Mouse (Mus musculus): ENCODE data around the gene Senp3. TPM values are rescaled to one million over a fixed set of nuclear protein-coding genes. Genes with fewer than 3 reads are reported as not detected.

Senp3 gene
- total and polyA plus RNA-seq, 3 experiments: 116 to 303 (median 256) TPM

DNA sequence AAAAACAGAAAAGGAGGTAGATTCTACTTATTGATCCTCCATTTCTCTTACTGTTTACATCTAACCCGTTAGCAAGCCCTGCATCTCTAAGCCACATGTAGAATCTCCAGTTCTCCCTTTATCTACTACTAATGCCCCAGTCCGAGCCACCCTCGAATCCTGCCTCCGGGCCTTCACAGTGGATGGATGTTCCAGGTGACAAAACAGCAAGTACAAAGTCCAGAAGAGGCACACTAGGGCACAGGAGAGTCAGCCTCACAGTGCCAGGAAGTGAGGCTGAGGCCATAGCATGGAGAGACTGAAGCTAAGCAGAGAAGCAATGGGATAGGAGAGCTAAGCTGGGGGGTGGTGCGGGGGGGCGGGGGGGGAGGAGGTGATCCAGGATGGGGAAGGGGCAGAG, 11.0 kb upstream of the Senp3 start:
- TF ChIP-seq ZKSCAN1 (IDR thresholded peaks at IDR 0.05; ENCODE audit: borderline replicate concordance, low read depth, low read length): no peak
- TF ChIP-seq SIN3A (IDR thresholded peaks at IDR 0.05; ENCODE audit: low read length): no peak
- no peak for TF ChIP-seq ETS1 (conservative IDR thresholded peaks at IDR 0.05; ENCODE audit: low read depth, low read length)
- no peak for TF ChIP-seq MYC (IDR thresholded peaks at IDR 0.05; ENCODE audit: low read depth, low read length)
- TF ChIP-seq GABPA (IDR thresholded peaks at IDR 0.05; ENCODE audit: insufficient replicate concordance, low read depth, low read length): no peak
- TF ChIP-seq TCF12 (IDR thresholded peaks at IDR 0.05; ENCODE audit: low read depth, low read length): no peak
- TF ChIP-seq MEF2A (IDR thresholded peaks at IDR 0.05; ENCODE audit: borderline replicate concordance, low read depth, low read length): no peak
- TF ChIP-seq ZMIZ1 (IDR thresholded peaks at IDR 0.05; ENCODE audit: low read depth, low read length): no peak
- no peak for TF ChIP-seq POLR2AphosphoS2 (IDR thresholded peaks at IDR 0.05; ENCODE audit: low read depth, low read length)
- no peak for TF ChIP-seq MAX (IDR thresholded peaks at IDR 0.05; ENCODE audit: low read length)
- TF ChIP-seq SMC3 (IDR thresholded peaks at IDR 0.05; ENCODE audit: low read depth, low read length): no peak
- TF ChIP-seq CHD1 (IDR thresholded peaks at IDR 0.05; ENCODE audit: low read depth, low read length): no peak
- TF ChIP-seq NELFE (IDR thresholded peaks at IDR 0.05; ENCODE audit: low read depth, low read length): no peak
- TF ChIP-seq E2F4 (IDR thresholded peaks at IDR 0.05; ENCODE audit: insufficient replicate concordance, low read depth, low read length): no peak
- TF ChIP-seq BHLHE40 (IDR thresholded peaks at IDR 0.05; ENCODE audit: low read depth, low read length): no peak
- TF ChIP-seq KAT2A (IDR thresholded peaks at IDR 0.05; ENCODE audit: insufficient replicate concordance, low read length): no peak
- Histone ChIP-seq H3K9me3 (replicated peaks; ENCODE audit: low read length) (no peaks in the 10 kb centered on the region), H3K9ac (ENCODE audit: insufficient read depth, low read depth) (no peak overlapping the region), H3K4me3 (replicated peaks in 1 of 3; ENCODE audit: low read depth in 2 of 3, low read length in 2 of 3, poor library complexity in 1 of 3) (no peak overlapping the region), H3K27me3 (replicated peaks) (no peaks in the 10 kb centered on the region), H3K36me3 (replicated peaks in 1 of 2; ENCODE audit: control insufficient read depth in 1 of 2, insufficient read depth in 1 of 2, low read length in 1 of 2) (no peaks in the 10 kb centered on the region), H3K4me1 (ENCODE audit: control insufficient read depth in 1 of 2, insufficient read depth in 2 of 2) (no peaks in the 10 kb centered on the region), H3K4me2 (ENCODE audit: insufficient read depth, low read depth, poor library complexity, severe bottlenecking) (no peak overlapping the region), H3K79me2 (replicated peaks; ENCODE audit: control insufficient read depth, extremely low read depth, insufficient read depth, poor library complexity, severe bottlenecking) (no peaks in the 10 kb centered on the region), H3K27ac (ENCODE audit: insufficient read depth, low read depth) (no peak overlapping the region)
- in situ Hi-C loops (cut with MboI; ENCODE audit: low pct_ligation_motif_present, low pct_unique_long_range_greater_than_20kb, low sequenced_read_pairs) (no loop called here), dilution Hi-C loops (cut with MboI; ENCODE audit: extremely low pct_ligation_motif_present, extremely low pct_unique_long_range_greater_than_20kb, low sequenced_read_pairs) (no loop called here)
- no peak for DNase-seq (ENCODE audit: extremely low read depth)

DNA sequence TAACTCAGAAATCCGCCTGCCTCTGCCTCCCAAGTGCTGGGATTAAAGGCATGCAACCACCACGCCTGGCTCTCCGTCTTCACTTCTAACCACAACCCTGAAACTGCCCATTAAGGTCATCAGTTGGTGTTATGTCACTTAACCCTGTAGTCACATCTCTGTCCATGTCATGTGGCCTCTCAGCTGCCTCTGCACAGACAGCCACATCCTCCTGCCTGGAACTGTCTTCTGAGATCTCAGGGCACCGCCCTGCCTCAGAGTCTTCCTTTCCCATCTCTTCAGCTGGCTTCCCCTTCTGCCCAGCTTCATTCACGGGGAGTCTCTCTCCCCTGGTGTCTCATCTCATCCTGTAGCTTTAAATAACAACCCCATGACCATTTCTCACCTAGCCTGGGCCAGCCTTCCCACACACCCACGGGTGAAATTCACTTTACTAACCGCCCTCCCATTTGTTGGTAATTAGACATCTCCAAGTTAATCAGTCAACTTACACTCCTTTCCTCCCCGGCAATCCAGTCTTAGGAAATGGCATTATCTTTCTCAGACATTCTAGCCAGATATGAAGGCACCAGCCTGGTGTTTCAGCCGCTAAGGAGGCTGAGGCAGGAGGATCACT, 10.4 kb upstream of the Senp3 start:
- H3K27me3 ChIP-seq (replicated peaks): no peaks in the 10 kb centered on the region
- no peaks in the 10 kb centered on the region for H3K9me3 ChIP-seq (replicated peaks; ENCODE audit: low read length)
- no peak for TF ChIP-seq SIN3A (IDR thresholded peaks at IDR 0.05; ENCODE audit: low read length)
- no peak for TF ChIP-seq MAZ (IDR thresholded peaks at IDR 0.05; ENCODE audit: low read depth, low read length)
- no peak for TF ChIP-seq JUND (conservative IDR thresholded peaks at IDR 0.05; ENCODE audit: low read depth, low read length)
- TF ChIP-seq NRF1 (IDR thresholded peaks at IDR 0.05; ENCODE audit: low read depth, low read length): no peak
- no peak for TF ChIP-seq ZC3H11A (IDR thresholded peaks at IDR 0.05; ENCODE audit: low read depth, low read length)
- TF ChIP-seq USF1 (IDR thresholded peaks at IDR 0.05; ENCODE audit: low read depth, low read length): no peak
- no peak for TF ChIP-seq TCF12 (IDR thresholded peaks at IDR 0.05; ENCODE audit: low read depth, low read length)
- TF ChIP-seq RAD21 (IDR thresholded peaks at IDR 0.05; ENCODE audit: low read depth, low read length): no peak
- no peak overlapping the region for H3K4me3 ChIP-seq (replicated peaks in 1 of 3; ENCODE audit: low read depth in 2 of 3, low read length in 2 of 3, poor library complexity in 1 of 3)
- H3K4me2 ChIP-seq (ENCODE audit: insufficient read depth, low read depth, poor library complexity, severe bottlenecking): no peak overlapping the region
- no peaks in the 10 kb centered on the region for H3K4me1 ChIP-seq (ENCODE audit: control insufficient read depth in 1 of 2, insufficient read depth in 2 of 2)
- dilution Hi-C loops (cut with MboI; ENCODE audit: extremely low pct_ligation_motif_present, extremely low pct_unique_long_range_greater_than_20kb, low sequenced_read_pairs) (no loop called here), in situ Hi-C loops (cut with MboI; ENCODE audit: low pct_ligation_motif_present, low pct_unique_long_range_greater_than_20kb, low sequenced_read_pairs) (no loop called here)
- no peak for DNase-seq (ENCODE audit: extremely low read depth)
- no peaks in the 10 kb centered on the region for H3K79me2 ChIP-seq (replicated peaks; ENCODE audit: control insufficient read depth, extremely low read depth, insufficient read depth, poor library complexity, severe bottlenecking)
- no peak overlapping the region for H3K27ac ChIP-seq (ENCODE audit: insufficient read depth, low read depth)
- H3K9ac ChIP-seq (ENCODE audit: insufficient read depth, low read depth): no peak overlapping the region
- no peaks in the 10 kb centered on the region for H3K36me3 ChIP-seq (replicated peaks in 1 of 2; ENCODE audit: control insufficient read depth in 1 of 2, insufficient read depth in 1 of 2, low read length in 1 of 2)

Data from CH12.LX (cell line).